Mouse (Mus musculus) CH12.LX (cell line): Measurements from ENCODE around the gene Pafah2.

Experiments
- MAX ChIP-seq: IDR thresholded peaks from 2 replicates; pipeline ENCODE4 v1.6.1; 2011; ENCODE audit warnings: low read length, improper control_type of control experiment
- MXI1 ChIP-seq: IDR thresholded peaks from 2 replicates; pipeline ENCODE4 v1.6.1; 2011; ENCODE audit warnings: mild to moderate bottlenecking, low read depth, low read length, improper control_type of control experiment

- TF ChIP-seq MAX (no peak), MXI1 (no peak)
These were observed 53.7 kb downstream of the Pafah2 start for GRCm38 (mm10) chr4:134449595-134450391.
